Mouse (Mus musculus) 3T3-L1 (cell line): Measurements from ENCODE around the gene Rccd1.
"Not testable (repeated sequence)": the region's sequence is repeated elsewhere in the genome, so short reads cannot be mapped to it uniquely, and the experiment has no call there.

ENCODE experiments used
- DNase-seq: peaks from one replicate; pipeline ENCODE4 v3.0.0-alpha.2; 2015; ENCODE audit warnings: low read depth, low spot score

The Rccd1 gene

DNA sequence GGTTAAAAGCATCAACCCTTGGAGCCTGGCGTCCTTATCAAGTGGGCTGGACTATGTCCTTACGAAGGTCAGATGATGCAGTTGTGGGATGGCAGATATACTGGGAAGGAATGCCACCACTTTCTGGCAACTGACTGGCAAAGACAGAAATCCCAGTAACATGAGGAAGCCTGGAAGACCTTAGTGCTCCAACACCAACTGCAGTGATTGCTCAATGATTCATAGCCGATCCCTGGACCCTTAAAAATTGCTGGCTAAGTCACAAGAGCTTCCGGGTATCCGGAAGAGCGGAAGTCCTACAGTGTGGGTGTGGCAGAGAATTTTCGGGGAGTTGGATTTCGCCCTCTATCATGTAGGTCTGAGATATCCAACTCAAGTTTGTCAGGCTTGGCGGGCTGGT is 21.9 kb upstream of the Rccd1 start:
- DNase-seq: no peak

DNA sequence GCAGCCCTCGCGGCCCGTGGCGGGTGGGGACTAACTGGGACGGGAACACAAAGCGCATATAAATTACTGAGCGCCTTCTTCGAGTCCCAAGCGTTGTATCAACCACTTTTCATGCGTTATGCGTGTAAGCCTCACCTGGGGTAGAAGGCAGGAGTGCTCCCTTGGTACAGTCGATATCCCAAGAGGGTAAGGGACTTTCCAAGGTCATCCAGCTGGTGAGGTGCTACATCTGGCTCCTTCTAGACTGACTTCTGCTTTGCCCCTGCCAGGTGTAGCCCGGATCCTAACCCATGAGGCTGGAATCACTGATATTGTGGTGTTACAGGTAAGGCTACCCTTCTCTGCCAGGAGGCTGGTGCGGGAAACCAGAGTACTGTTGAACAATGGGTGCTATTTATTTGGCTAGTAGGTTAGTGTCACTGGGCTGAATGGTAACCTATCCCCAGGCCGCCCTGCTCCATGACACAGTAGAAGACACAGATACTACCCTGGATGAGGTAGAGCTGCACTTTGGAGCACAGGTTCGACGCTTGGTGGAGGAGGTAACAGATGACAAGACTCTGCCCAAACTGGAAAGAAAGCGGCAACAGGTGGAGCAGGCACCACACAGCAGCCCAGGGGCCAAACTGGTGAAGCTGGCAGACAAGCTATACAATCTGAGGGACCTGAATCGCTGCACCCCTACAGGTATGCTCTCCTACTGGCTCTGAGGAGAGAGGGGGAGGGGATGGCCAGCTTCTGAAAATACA is 19.2 kb upstream of the Rccd1 start:
- DNase-seq: no peak

DNA sequence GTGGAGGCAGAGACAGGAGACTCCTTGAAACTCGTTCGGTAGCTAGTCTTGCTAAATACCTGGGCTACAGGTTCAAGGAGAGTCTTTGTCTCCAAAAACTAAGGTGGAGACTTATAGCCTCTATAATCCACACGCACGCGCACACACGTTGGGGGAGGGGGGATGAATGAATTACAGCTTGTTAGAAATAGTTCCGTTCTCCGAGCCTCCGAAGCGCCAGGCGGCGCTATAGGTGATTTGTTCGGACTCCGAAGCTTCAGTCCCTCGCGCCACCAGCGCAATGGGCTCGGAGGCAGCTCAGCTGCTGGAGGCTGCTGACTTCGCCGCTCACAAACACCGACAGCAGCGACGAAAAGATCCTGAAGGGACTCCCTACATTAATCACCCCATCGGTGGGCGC is 18.6 kb upstream of the Rccd1 start, which contains the start of gene Hddc3:
Hddc3 (plus strand) TSS at position 247 of the 400 bp plus-strand sequence.
- peak; percentile 84 for DNase-seq

DNA sequence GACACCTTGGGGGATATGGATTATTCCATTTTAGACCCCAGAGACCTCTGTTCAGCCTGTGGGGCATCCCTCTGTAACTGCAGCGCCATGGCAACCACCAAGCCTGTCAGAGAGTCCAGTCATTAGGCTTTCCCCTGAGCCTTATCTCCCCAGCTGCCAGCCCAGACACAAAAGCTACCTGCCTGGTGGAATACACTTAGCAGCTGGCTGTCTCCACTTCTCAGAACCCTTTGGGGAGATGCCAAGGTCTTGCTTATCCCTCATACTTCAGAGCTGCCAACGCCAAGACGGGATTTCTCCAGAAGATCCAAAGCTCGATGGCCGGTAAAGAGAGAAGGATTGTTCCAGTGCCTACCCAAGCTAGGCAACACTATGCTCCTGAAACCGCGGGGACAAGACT is 17.5 kb upstream of the Rccd1 start:
- no peak for DNase-seq

DNA sequence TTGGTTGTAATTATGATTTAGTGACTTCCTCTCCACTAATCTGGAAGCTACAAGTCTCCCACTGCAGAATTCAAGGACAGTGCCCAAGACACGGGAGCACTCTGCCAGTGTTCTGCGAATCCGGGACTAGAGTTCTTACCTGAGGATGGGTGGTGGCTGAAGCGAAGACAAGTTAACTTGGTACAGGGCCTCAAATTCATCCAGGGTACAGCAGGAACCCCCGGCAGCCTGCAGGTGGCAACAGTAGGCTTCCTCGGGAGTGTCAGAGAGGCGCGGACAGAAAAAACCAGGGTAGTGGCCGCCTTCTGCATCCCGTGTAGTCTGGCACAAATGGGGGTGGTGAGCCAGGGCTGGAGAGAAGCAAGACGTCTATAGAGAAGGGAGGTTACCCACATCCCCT is 16.5 kb upstream of the Rccd1 start, which contains the start of gene Unc45a:
Unc45a (minus strand) TSS at position 213 of the 400 bp plus-strand sequence.
- DNase-seq: peak; percentile 82

DNA sequence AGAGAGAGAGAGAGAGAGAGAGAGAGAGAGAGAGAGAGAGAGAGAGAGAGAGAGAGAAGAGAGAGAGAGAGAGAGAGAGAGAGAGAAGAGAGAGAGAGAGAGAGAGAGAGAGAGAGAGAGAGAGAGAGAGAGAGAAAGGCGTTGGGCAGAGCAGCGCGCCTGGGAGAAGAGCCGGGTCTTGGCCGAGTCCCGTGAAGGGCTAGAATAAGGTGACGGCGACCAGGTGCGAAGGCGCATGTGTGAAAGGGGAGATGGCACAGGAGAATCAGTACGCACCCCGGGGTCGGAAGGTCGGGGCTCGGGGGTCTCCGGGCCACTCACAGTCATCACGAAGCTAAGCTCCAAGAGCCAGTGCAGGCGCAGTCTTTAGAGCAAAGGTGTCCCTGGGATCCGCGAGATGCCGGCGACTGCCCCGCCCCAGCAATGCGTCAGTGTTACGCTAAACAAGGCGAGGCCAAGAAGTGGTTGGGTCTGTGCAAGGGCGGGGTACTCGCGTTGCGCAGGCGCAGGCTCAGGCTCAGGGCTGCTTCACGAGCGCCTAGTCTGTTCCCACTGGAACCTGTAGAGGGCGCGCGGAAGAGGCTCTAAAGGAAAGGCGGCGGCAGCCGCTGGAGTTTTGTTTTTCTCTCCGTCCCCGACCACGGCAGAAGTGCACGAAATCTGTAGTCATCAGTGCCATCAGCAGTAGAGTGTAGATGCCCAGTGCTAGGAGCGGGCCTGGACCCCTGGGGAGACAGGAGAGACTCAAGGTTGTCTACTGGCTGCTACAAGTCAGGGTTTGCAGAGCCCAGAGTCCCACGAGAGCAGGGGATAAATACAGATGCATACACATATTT is 15.8 kb upstream of the Rccd1 start:
- peak; percentile 98 for DNase-seq

DNA sequence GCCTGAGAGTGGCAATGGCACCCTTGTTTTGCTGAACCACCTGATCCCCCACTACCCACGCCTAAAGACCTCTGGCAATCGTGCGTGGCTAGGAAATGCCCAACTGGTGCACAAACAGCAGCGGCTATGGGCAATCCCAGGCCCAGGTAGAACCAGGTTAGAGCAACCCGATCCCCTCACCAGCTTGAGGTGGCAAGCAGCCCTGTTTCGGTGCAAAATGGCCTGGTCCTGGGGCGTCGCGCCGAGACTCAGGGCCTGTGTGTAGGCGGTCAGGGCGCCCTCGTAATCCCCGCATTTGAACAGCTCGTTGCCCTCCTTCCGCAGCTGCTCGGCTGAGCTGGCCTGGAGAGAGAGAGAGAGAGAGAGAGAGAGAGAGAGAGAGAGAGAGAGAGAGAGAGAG is 15.1 kb upstream of the Rccd1 start:
- DNase-seq: no peak

DNA sequence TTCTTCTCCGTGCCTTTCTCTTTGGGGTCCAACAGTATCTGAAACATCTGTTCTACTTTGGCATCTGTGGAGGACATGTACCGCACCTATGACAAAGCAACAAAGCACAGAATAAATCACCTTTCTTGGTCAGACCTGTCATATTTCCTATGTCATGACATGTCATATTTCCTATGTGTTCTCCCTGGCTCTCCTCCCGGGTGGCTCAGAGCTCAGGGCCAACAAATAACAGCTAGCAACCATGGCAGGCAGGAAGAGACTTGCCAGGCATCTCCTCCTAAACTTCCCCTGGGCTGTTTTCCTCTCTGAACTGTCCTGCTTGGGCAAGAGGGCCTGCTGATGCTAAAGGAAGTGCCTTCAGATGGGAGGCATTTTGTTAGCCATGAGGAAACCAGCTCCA is 12.7 kb upstream of the Rccd1 start:
- DNase-seq: no peak

DNA sequence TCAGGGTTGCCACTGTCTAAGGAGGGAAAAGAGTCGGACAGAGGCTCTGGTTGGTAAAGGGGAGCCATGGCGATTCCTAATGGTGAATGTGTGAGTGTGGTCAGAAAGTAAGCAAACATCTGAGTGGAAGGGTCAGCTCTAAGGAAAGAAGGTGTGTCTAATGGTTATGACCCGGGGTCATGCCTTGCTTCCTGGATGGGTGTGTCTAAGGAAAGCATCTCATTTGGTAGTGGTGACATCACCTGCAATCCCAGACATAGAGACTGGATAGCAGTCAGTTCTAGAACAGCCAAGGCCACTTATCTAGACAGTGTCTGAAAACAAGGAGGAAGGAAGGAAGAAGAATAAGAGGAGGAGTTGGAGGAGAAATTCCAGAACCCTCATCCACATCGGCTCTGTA is 10.6 kb upstream of the Rccd1 start:
- no peak for DNase-seq

DNA sequence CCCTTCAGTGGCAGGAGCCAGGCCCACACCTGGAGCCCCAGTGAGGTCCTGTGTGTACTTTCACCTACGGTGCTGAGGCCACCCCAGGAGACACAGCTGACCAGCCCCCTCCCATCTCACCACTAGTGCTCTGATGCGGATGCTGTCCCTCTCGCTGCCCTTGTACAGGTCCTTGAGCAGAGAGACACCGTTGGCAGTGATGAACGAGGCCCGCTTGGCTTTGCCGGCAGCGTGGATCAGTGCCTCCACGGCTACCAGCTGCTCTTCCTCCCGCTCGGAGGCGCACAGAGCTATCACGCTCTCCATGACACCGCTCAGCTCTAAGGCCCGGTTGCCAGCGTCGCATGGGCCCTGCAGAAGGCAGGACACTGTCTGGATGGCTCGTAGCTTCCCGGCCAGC is 7.2 kb upstream of the Rccd1 start:
- no peak for DNase-seq

DNA sequence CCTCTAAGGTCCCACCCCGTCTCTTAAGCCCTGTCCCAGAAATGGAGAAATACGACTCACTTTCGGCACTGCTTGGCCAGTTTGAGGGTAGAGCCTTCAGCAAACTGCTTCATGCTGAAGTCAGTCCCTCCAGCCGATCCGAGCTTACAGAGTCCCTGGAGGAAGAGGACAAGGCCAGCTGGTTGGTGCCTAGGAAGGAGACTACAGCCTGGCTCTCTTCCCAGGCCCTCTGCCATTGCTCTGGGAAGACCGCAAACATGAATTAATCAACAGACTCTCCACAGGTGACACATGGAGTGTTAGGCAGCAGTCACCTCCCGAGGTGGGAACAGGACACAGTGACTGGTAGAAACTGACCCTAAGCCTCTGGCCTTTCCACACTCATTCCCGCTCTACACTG is 6.0 kb upstream of the Rccd1 start:
- no peak for DNase-seq

DNA sequence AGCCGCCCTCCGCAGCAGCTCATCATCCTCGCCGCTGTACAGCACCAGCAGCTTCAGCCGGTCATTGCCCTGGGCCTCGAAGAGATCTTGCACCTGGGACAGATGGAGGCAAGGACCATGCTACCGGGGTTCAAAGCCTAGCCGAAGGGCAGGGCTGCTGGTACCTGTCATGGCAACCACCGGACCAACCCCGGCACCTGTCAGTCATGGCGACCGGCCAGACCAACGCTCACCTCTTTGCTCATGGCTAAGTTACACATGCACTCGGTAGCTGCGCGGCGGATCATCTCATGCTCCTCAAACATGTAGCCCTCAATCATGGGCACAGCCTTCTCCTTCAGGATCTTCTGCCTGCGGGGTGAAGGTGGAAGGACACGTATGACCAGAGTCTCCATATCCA is 1.8 kb upstream of the Rccd1 start:
- DNase-seq: no peak

DNA sequence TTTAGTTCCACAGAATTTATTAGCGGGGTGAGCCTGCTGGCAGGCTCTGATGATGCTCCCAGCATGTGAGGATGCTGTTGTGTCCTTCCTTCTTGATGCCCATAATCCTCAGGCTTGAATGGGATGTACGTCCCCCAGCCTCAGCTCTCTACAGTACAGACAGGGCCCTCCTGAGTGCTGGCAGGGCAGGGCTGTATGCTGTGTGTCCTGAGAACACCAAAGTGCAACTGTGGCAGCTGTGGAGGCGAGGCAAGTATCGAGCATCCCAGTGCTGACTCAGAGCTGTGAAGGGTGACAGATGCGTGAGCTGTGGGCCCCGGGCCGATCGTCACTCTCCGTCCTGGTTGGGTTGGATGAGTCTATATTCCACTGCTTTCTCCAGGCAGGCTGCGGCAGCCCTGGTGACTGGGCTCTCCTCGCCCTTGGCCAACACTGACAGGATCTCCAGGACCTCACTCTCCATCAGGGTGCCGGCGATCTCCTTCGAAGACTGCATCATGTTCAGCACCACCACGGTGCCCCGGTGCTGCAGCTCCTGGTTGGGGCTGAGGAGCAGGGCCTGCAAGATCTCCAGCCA is 1.1 kb upstream of the Rccd1 start:
- peak; percentile 21 for DNase-seq

DNA sequence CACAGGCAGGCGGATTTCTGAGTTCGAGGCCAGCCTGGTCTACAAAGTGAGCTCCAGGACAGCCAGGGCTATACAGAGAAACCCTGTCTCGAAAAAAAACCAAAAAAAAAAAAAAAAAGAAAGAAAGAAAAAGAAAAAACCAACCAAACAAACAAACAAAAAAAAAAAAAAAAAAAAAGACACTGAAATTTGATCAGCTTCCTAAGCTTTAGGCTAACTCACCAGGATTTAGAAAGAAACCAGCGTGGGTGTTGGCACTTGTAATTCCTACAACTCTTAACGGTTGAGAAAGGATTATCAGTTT is 514 bp upstream of the Rccd1 start:
- not testable (repeated sequence) for DNase-seq

DNA sequence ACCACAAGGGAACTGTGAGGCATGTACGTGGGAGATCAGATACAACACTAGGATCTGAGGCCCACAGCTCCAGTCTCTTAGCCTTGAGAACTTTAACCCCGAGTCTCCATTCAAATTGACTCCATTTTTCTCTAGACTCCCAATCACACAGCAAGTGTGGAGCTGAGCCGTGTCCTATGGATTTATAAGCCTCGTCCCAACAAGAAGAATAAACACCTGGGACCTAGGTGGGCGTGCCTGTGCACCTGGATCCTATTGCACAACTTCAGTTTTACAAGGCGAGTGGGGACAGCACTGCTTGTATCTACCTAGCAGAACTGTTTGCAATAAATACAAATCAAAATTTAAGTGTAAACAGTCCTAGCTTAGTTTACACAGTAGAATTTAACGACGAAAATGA is 918 bp downstream of the Rccd1 start:
- DNase-seq: no peak

DNA sequence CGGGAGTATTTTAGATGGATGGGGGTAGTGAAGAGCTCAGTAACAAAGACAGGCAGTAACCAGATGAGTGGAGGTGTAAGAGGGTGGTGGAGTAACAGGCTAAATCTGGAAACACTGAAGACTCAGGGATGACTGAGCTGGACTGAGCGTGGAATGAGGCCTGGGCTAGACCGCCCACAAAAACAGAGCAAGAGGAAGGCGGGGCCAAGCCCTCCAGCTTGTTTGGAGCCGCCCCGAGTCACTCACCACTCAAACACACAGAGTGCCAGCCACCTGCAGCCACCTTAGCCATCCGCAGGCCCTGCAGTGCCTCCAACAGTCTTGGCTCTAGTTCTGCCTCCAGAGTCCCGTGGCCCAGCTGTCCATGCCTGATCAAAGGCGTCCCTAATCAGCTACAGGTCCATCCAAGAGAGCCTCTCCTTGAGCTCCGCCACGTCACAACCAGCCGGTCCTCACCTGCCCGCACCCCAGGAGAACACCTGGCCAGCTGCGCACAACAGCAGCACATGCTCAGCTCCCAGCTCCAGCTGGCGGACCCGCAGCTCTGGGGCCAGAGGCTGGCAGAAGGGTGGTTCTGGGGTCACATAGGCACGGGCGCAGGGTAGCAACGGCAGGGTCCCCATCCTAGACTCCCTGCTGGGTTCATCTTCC is 4.3 kb downstream of the Rccd1 start:
- DNase-seq: no peak

DNA sequence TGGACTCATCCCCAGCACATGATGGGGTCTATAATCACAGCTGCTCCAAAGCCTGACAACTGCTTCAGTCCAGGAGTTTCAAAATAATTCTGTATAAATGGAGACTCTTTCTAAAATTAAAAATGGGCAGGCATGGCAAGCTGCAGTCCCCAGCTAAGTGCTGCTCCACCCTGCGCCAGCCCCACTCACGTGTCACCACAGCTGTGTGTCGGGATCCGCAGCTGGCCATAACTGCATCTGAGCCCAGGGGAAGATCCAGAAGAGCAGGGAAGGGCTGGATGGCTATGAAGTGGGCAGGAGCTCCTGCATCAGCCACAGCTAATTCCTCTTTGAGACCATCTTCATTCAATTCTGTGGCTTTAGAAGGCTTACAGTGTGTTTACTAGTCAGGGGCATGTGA is 5.6 kb downstream of the Rccd1 start:
- no peak for DNase-seq

DNA sequence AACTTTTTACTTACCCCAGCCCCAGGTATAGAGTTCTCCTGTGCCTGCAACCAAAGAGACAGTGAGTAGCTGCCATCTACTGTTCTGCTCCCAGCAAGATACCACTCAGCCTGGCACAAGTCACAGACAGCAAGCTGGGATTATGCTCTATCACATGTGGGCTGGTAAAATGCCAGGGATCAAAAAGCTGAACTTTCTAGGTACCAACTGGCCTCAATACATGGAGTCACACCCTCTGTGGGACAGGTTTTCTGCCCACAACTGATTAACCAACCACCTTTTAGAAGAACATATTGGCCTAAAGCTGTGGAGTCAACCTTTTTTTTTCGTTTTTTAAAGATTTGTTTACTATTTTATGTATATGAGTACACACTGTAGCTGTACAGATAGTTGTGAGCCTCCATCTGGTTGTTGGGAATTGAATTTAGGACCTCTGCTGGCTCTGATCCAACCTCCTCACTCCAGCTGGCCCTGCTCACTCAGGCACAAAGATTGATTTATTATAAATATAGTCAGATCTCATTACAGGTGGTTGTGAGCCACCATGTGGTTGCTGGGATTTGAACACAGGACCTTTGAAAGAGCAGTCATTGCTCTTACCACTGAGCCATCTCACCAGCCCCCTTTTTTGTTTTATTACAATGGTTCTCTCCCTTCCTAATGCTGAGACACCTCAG is 6.7 kb downstream of the Rccd1 start:
- DNase-seq: no peak

DNA sequence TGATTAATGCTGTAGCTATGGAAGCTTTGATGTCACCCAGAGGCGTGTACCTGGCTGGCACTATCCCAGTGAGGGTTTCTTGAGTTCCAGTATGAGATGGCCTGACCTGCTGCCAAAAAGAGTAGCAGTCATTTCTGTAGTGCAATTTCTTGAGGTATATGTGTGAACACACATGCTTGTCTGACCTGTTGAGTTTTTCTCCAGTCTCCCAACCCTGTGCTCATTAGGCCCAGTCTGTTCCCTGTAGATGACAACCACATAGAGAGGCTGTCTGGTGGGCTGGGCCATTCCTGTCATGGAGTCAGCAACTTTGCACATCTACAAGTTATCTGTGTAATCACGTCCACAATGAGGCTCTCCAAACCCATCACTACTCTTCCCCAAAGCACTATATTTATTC is 8.5 kb downstream of the Rccd1 start:
- DNase-seq: no peak

DNA sequence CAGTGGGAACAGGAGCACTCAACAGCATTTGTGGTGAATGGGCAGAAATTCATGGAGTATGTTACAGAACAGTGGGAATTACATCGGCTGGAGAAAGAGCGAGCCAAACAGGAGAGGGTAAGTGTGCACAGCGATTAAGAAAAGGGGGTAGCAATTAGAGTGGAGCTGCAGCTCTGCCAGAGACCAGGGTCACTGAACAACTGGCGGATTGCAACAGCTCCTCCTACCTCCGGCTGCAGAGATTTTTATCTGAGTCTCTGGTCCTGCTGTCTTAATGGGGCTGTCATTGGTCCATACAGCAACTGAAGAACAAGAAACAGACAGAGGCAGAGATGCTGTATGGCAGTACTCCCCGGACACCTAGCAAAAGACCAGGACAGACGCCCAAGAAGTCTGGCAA is 13.5 kb downstream of the Rccd1 start:
- DNase-seq: no peak

DNA sequence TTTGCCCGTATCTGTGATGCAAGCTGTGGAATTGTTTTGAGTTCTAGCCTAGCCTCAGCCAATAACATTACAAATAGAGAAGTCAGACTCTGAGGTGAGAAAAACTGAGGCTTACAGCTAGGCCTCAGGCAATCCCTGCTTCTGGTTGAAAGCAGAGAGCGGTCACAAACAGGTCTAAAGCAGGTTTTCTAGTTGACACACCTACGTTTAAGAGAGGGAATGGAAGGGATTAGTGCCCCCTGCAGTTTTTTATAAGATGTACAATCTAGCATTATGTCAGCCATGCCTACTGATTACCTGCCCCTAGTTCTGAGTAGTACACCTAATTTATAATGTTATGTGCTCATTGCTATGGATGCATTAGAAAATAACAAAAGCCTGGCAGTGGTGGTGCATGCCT is 16.5 kb downstream of the Rccd1 start:
- no peak for DNase-seq

DNA sequence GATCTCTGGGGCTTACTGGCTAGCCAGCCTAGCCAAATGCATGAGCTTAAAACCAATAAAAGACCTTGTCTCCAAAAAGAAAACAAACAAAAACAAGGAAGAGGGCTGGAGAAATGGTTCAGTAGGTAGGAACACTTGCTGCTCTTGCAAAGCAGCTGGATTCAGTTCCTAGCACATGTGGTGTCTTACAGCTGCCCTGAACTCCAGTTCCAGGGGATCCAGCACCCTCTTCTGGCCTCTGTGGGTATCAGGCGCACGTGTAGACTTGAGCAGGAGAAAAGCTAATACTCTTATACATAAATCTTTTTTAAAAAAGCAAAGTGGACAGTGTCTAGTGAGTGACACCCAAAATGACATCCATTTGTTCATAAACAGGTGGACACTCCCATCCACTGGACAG is 22.7 kb downstream of the Rccd1 start:
- no peak for DNase-seq
